Mouse (Mus musculus): ENCODE measurements around the gene Ddr1.

The Ddr1 gene

DNA sequence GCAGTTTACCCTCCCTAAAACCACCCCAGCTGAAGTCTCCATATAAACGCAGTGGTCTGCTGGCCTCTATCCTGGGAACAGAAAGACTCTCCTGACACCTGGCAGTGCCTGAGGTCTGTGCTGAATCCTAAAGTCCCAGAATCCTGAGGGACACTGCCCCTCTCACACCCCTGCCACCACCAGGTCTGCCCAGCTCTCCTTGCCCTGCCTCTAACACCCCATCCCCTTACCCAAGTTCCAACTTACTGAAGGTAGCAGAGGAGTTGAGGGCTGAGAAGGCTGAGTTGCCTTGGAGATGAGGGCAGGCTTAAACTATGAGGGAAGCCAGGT lies 7.0 kb downstream of the Ddr1 start:
- in situ Hi-C loops (cut with MboI, MseI), result no loop called here

- in situ Hi-C loops (cut with MboI, MseI), result no loop called here
Measured at GRCm38 (mm10) chr17:35696691-35697090, 7.7 kb downstream of the Ddr1 start.

DNA sequence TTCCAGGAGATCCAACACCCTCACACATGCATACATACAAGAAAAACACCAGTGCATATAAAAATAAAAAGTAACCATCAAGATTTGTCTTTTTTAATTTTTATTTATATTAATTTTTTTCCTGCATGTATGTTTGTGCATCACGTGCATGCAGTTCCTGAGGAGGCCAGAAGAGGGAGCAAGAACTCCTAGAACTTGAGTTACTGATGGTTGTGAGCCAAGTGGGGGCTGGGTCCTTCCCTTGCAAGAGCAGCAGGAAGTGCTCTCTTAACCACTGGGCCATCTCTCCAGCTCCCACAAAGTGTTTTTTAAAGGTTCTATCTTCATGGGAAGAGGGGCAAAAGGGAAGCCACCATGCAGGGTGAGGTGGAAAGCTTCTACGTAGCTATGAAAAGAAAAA lies 9.1 kb downstream of the Ddr1 start:
- in situ Hi-C loops (cut with MboI, MseI), result no loop called here

DNA sequence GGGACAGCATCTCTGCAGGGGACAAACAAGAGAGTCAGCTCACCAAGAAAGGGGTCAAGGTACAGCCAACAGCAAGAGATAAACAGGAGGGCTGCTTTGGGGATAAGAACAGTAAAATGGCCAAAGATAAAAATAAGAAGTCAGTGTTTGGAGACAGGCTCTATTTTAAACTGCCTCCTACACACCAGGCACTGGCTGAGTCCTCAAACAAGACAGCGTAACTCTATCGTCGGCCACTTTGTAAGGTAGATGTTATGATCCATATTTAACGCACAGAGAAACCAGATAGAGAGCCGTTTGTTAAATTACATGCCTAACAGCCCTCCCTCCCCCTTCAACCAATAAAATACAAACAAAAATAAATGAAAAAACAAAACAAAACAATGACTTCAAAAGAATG lies 10.5 kb downstream of the Ddr1 start:
- in situ Hi-C loops (cut with MboI, MseI), result no loop called here

DNA sequence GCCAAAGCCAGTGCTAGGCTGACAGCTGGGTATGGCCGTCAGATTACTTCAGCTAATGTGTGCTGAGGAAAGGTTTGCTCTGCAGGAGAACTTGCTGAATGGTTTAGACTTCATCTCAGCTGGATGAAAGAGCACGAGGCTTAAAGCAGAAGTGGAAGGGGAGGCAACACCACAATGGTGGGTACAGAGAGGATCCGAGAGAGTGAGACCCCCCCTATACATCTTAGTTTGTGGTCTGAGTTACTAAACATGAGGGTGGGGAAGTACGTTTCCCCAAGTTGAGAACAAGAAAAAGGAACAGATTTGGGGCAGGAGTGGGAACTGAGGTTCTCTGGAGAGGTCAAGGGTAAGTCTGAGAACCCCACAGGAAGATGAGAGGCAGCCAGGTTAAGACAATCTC lies 12.1 kb downstream of the Ddr1 start:
- in situ Hi-C loops (cut with MboI, MseI), result no loop called here

- in situ Hi-C loops (cut with MboI, MseI), result no loop called here
Measured at GRCm38 (mm10) chr17:35691811-35692210, 12.6 kb downstream of the Ddr1 start.

GRCm38 (mm10) chr17:35689936-35690645 lies 14.3 kb downstream of the Ddr1 start:
- in situ Hi-C loops (cut with MboI, MseI), result loop anchor here in 1 of 2 experiments (5.0 kb wide), 1 partner anchor 37 kb away; no protein-coding TSS in a partner anchor

DNA sequence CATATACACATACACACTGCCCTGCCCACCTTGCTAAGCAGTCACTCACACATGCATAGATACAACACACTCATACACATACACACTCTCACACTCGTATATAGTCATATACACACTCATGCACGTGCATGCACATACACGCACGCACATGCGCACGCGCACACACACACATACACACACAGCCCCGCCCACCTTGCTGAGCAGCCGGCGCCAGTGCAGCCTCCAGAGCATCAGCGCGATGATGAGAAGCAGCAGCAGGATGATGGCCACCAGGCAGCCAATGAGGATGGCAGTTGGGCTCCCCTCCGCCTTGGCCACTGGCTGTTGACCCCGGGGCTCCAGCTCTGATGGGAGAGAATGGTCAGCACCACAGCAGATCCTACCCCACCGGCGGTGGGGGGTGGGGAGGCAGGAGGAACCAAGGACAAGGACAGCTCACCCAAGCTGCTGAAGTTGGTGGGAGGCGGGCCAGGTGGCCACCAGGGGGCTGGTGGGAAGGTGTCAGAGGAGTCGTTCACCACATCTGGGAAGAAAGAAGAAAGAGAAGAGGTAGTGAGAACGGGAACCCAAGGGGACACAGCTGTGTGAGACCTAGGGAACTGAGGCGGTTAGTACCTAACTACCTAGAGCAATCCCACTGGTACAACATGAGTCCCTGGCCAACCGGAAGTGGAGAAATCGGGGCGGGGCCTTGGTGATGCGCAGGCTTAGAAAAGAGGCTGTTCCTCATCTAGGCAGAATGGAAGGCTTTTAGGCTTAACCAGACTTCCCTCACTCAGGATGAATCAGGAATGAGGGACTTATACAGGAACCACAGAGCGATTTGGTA lies 15.9 kb downstream of the Ddr1 start:
- in situ Hi-C loops (cut with MboI, MseI), result loop anchor here in 1 of 2 experiments (5.0 kb wide), 1 partner anchor 39 kb away; no protein-coding TSS in a partner anchor

- in situ Hi-C loops (cut with MboI, MseI), result loop anchor here in 1 of 2 experiments (5.0 kb wide), 1 partner anchor 42 kb away; no protein-coding TSS in a partner anchor
Measured at GRCm38 (mm10) chr17:35685061-35685460, 19.4 kb downstream of the Ddr1 start.

GRCm38 (mm10) chr17:35681986-35682385 lies 22.4 kb downstream of the Ddr1 start:
- in situ Hi-C loops (cut with MboI, MseI), result no loop called here

DNA sequence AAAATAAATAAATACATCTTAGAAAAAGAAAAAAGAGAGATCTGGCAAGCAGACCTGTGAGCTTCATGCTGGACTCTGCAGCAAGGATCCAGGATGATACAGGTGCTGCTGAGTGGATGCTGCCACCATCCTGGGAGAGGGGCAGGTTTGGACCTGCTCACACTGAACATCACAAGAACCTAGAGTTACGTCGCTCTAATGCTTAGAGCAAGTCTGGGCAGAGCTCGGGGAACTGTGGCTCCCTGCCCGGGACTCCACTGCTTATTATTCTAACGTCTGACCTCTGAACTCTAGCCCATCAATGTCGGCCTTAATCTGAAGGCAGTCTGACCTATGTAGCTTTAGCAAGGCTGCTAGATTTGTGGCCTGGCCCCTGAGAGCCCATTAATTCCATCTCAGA lies 23.8 kb downstream of the Ddr1 start:
- in situ Hi-C loops (cut with MboI, MseI), result no loop called here

DNA sequence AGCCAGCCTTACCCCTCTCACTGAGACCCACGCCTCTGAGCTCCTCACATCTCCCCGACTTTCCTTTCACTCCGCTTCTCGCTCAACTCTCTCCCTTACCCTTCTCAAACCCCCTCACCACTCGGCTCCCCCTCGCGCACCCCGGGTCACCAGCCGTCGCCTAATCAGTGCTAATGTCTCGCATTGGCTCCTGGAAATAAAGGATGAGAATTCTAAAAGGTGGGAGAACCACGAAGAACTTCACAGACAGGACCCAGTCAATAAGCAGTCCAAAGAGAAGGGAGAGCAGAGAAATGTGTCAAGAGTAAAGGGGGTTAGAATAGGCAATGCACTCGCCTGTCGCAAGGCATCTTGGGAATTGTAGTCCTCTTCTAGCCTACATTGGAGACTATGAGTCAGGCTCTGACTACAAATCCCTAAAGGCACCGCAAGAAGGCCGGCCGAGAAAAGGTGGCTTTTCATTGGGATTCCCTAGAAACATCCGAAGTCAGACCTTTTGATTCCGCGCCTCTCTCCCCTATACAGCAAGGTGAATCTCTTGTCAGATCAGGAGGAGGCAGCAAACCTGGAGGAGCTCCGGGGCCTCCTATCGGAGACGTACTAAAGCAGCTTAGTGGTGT lies 30.9 kb downstream of the Ddr1 start, which contains the start of gene Gtf2h4:
Gtf2h4 (minus strand) TSS at position 324 of the 620 bp plus-strand sequence.
- in situ Hi-C loops (cut with MboI, MseI), result no loop called here

DNA sequence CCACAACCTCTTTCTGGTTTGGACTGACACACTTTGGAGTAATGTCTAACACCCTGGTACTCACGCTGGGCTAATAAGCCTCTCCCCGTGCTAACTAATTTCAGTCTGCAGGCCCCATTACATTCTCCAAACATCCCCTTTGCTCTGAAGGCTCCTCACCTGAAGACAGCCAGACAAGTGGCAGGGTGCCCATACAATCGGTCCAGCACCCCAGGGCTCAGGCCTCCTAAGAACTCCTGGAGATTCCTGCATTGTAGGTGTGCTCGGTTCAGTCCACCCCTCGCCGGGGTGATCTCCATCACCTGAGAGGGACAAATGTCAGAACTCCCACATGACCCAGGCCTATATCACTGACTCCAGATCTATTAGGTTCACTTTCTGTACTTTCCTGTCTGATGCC lies 31.9 kb downstream of the Ddr1 start:
- in situ Hi-C loops (cut with MboI, MseI), result no loop called here

DNA sequence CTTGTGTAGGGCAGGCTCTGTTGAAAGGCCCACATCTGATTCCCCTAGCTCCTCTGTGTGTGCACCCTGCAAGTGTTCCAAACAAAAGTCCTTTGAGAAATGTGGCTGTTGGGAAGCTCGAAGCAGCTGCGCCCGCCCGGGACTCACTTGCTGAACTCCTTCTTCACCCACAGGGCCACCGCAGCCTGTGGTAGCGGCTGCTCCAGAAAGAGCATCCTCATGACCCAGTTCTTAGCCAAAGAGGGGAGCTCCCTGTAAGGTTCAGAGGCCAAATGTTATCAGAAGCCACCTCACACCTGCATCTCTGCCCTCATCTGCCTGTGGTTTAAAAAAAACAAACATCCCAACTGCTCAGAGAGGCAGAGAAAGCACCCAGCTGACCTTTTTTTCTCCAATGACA lies 32.6 kb downstream of the Ddr1 start:
- in situ Hi-C loops (cut with MboI, MseI), result no loop called here

DNA sequence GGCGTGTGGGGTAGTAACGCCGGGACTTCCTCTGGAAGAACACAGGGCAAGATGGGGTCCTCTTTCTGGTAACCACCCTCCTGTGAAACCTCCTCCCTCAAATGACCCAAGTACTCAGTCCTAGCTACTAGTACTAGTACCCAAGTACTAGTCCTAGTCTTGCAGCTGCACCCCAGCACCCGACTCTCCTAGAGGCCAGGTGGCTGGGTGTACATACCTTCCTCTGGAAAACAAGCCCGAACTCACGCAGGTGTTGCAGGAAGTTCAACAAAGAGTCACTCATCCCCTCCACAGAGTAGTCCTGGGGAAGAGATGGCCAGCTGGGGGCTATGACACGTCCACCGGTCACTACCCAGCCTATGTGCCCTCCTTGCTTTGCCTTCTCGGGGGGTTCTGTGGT lies 34.7 kb downstream of the Ddr1 start:
- in situ Hi-C loops (cut with MboI, MseI), result no loop called here

DNA sequence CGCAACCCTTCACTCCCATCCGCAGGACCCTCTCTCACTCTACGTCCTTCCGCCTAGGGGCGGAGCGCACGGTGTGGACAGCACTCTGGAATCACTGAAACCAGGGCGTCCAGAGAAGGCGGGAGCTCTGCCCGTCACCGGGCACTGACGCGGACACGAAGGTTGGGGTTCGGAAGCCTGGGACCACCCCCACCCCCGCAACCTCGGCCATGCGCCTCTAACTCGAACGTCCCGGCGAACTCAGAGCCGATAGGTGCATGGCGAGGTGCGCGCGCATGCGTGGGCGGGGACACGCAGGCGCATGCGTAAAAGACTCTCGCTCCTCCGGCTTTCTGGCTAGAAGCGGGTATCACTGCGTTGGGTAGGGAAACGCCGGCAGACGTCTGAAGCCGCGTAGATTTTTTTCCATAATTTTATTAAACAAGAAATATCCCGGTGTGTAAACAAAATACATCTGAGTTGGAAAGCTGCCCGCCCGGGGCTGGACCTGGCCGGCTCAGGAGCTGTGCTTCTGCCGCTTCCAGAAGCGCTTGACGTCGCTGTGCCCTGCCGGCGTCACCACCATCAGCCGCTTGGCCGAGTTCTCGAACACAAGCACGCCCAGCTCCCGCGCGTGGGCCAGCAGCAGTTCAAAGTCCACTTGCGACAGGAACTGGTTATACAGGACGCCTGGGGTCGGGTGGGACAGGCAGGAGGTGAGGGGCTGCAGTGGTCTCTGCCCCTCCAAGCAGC lies 36.9 kb downstream of the Ddr1 start, which contains the start of gene Vars2:
Vars2 (minus strand) TSS at position 259 of the 732 bp plus-strand sequence.
- in situ Hi-C loops (cut with MboI, MseI), result no loop called here

- in situ Hi-C loops (cut with MboI, MseI), result no loop called here
Measured at GRCm38 (mm10) chr17:35666851-35667256, 37.6 kb downstream of the Ddr1 start.

DNA sequence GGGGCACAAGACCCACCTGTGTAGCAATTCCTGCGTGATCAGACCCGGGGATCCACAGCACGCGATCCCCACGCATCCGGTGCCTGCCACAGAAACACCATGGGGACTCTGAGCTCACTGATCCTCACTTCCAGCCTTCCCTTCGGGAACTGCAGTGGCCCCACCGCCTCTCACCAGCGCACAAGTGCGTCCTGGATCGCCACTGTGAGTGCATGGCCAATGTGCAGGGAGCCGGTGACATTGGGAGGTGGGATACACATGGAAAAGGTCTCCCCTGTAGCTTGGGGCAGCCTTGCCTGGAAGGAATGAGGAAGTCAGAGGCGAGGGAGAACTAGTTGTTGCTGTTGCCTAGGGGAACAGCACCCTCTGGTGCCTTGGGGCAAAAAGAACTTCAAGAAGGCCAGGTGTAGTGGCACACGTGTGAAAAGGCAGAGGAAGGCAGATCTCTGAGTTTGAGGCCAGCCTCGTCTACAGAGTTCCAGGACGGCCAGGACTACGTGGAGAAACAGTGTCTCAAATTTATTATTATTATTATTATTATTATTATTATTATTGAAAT lies 38.4 kb downstream of the Ddr1 start:
- in situ Hi-C loops (cut with MboI, MseI), result no loop called here

GRCm38 (mm10) chr17:35653086-35653485 lies 51.3 kb downstream of the Ddr1 start:
- in situ Hi-C loops (cut with MboI, MseI), result no loop called here

DNA sequence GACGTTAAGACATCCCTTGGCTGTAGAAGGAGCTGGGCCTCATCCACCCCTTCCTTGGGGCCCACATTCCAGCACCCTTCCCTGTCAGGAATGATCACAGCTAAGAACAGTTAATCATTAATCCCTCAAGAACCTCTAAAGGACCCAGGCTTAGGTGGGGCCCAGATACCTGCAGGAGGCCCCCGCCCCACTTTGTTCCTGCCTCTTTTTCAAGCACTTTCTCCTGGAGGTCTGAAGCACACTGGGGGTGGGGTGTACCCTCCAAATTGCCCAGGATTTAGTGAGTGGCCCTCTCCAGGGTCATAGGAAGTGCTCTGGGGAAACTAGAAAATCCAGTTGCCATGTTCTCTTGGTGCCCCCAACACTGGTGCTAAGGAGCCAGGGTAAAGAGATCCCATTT lies 55.0 kb downstream of the Ddr1 start:
- in situ Hi-C loops (cut with MboI, MseI), result no loop called here

DNA sequence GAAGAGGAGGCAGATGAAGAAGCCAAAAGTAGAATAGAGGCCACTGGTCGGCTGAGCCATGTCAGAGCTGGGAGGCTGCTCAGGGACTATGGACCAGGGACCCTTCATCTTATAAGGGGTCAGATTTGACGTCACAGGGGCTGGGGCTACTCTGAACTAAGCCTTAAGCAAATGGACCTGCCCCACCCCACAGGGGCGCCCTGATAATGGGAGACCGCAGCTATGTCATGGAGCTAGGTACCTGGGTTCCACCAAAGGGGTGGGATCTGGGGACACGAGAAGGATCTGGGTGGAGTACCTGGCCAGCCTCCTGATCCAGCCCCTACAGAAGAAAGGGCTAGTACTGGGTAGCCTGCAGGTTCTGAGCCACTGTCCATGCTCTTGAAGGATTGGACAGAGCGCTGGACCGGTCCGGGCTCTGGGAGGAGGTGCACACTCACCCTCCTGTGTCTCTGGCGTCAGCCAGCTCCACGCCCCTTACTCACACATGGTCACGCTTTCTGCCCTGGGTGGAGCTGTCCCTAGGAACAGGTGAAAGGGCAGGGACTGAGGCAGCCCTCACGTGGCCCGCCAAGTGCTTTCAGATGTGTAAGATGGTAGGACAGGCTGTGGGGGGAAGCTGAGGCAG lies 60.7 kb downstream of the Ddr1 start, which contains the start of gene Mucl3:
Mucl3 (minus strand) TSS at position 87 of the 628 bp plus-strand sequence.
- in situ Hi-C loops (cut with MboI, MseI), result no loop called here

All from T-helper 17 cell (primary cell).